Mouse (Mus musculus): ENCODE measurements around the gene Tbc1d9b.

Tbc1d9b gene

GRCm38 (mm10) chr11:50177111-50177510 is 45.9 kb downstream of the Tbc1d9b start:
- DNase-seq = no peak

GRCm38 (mm10) chr11:50178532-50179488 is 47.6 kb downstream of the Tbc1d9b start:
- DNase-seq = no peak

- DNase-seq = no peak
Measured at GRCm38 (mm10) chr11:50180478-50181231, 49.5 kb downstream of the Tbc1d9b start.

GRCm38 (mm10) chr11:50182702-50183101 is 51.5 kb downstream of the Tbc1d9b start:
- DNase-seq = no peak

- DNase-seq = no peak
Measured at GRCm38 (mm10) chr11:50184788-50185187, 53.6 kb downstream of the Tbc1d9b start.

GRCm38 (mm10) chr11:50188682-50189081 is 57.5 kb downstream of the Tbc1d9b start:
- DNase-seq = no peak

- DNase-seq = no peak
Measured at GRCm38 (mm10) chr11:50190362-50190761, 59.2 kb downstream of the Tbc1d9b start.

GRCm38 (mm10) chr11:50192278-50192677 is 61.1 kb downstream of the Tbc1d9b start:
- DNase-seq = no peak

- DNase-seq = no peak
Measured at GRCm38 (mm10) chr11:50194070-50194469, 62.9 kb downstream of the Tbc1d9b start.

- no peak for DNase-seq
Measured at GRCm38 (mm10) chr11:50194793-50195192, 63.6 kb downstream of the Tbc1d9b start.

- no peak for DNase-seq
Measured at GRCm38 (mm10) chr11:50197500-50197899, 66.3 kb downstream of the Tbc1d9b start.

- DNase-seq = no peak
Measured at GRCm38 (mm10) chr11:50198219-50198846, 67.1 kb downstream of the Tbc1d9b start.

- DNase-seq = no peak
Measured at GRCm38 (mm10) chr11:50198916-50199315, 67.7 kb downstream of the Tbc1d9b start.

- DNase-seq = no peak
Measured at GRCm38 (mm10) chr11:50200613-50201012, 69.4 kb downstream of the Tbc1d9b start.

GRCm38 (mm10) chr11:50201590-50201989 is 70.4 kb downstream of the Tbc1d9b start:
- DNase-seq = no peak

GRCm38 (mm10) chr11:50203302-50203827 is 72.2 kb downstream of the Tbc1d9b start:
- DNase-seq = peak; percentile 17

GRCm38 (mm10) chr11:50205434-50205833 is 74.2 kb downstream of the Tbc1d9b start:
- peak; percentile 8 for DNase-seq

- DNase-seq = peak; percentile 21
Measured at GRCm38 (mm10) chr11:50206037-50206436, 74.8 kb downstream of the Tbc1d9b start.

GRCm38 (mm10) chr11:50207344-50207743 is 76.1 kb downstream of the Tbc1d9b start:
- DNase-seq = peak; percentile 40

GRCm38 (mm10) chr11:50208039-50208438 is 76.8 kb downstream of the Tbc1d9b start:
- DNase-seq = peak; percentile 28

- DNase-seq = peak; percentile 96
Measured at GRCm38 (mm10) chr11:50210101-50210504, 78.9 kb downstream of the Tbc1d9b start.

- peak; percentile 82 for DNase-seq
Measured at GRCm38 (mm10) chr11:50210505-50211151, 79.4 kb downstream of the Tbc1d9b start, which contains the start of the genes Sqstm1 and Mgat4b. Gene Sqstm1 (minus strand): TSS chr11:50210827. Gene Mgat4b (plus strand): TSS chr11:50210890.

All from cerebellum, adult 11-12 months (tissue).